Mouse (Mus musculus) neural tube, embryonic 13.5 days (tissue): ENCODE measurements around the gene Macf1. TPM values are rescaled to one million over a fixed set of nuclear protein-coding genes. Genes with fewer than 3 reads are reported as not detected.
"Not testable (repeated sequence)": the region's sequence is repeated elsewhere in the genome, so short reads cannot be mapped to it uniquely, and the experiment has no call there.

ENCODE experiments used
- ATAC-seq: fragments of 200-750 bp; cut with Nextera tagmentation; 2 replicates; pipeline ENCODE4 v1.8.0; 2017; ENCODE audit warnings: low read depth, mild to moderate bottlenecking, moderate TSS enrichment, moderate library complexity
- H3K27ac ChIP-seq: fragments of 300-500 bp; sonication (generic); replicated peaks from 2 replicates; pipeline ENCODE4 v1.5.1; 2015; ENCODE audit warnings: moderate library complexity, mild to moderate bottlenecking, inconsistent platforms
- H3K27me3 ChIP-seq: fragments of 300-500 bp; sonication (generic); 2 replicates; pipeline ENCODE4 v1.6.1; 2015; ENCODE audit warnings: mild to moderate bottlenecking, inconsistent platforms
- H3K36me3 ChIP-seq: fragments of 300-500 bp; sonication (generic); 2 replicates; pipeline ENCODE4 v1.6.1; 2015; ENCODE audit warnings: mild to moderate bottlenecking, inconsistent platforms
- H3K4me1 ChIP-seq: fragments of 300-500 bp; sonication (generic); replicated peaks from 2 replicates; pipeline ENCODE4 v1.6.1; 2015; ENCODE audit warnings: inconsistent platforms
- H3K4me2 ChIP-seq: fragments of 300-500 bp; sonication (generic); 2 replicates; pipeline ENCODE4 v1.6.1; 2015; ENCODE audit warnings: inconsistent platforms, mild to moderate bottlenecking, moderate library complexity
- H3K4me3 ChIP-seq: fragments of 300-500 bp; sonication (generic); 2 replicates; pipeline ENCODE4 v1.5.1; 2015; ENCODE audit warnings: mild to moderate bottlenecking, inconsistent platforms
- H3K9ac ChIP-seq: fragments of 300-500 bp; sonication (generic); 2 replicates; pipeline ENCODE4 v1.6.1; 2015; ENCODE audit warnings: moderate library complexity, mild to moderate bottlenecking, inconsistent platforms
- H3K9me3 ChIP-seq: fragments of 300-500 bp; sonication (generic); 2 replicates; pipeline ENCODE4 v1.6.1; 2016; ENCODE audit warnings: inconsistent platforms
- WGBS: fragments of 180-500 bp; shearing (Covaris S2); methylation state at CpG from one replicate; pipeline ENCODE4 v1.1.7; 2015; 5-methylcytosine and 5-hydroxymethylcytosine counted together
- polyA plus RNA-seq: library from polyadenylated mRNA; unstranded; fragments of >200 nt; fragmentation: Nextera tagmentation; extraction: Ambion mirVana; gene quantifications from 2 replicates; pipeline ENCODE4 v1.2.1, GENCODE M21; 2015

Macf1 gene
- polyA plus RNA-seq, 1 experiment from 2014 or later: 57.7 TPM

DNA sequence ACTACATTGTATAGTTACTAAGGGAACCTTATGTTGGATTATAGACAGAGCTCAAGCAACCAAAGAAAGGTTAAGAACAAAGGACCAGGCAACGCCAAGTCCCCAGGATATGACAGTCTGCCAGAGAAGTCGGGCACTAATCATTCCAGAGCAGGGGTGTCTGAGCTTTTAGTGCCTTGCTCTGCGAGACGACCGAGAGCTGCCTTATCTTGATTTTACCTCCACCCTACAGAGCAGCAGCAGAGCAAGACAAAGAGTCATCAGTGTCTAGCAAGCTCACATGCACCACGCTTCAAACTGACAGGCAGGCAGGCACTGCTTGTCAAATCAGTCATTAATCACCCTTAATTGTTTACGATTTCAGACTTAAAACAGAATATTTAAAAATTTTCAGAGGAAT lies 237.4 kb downstream of the Macf1 start:
- 58% methylated on average over 7 of the region's 7 CpGs for WGBS

DNA sequence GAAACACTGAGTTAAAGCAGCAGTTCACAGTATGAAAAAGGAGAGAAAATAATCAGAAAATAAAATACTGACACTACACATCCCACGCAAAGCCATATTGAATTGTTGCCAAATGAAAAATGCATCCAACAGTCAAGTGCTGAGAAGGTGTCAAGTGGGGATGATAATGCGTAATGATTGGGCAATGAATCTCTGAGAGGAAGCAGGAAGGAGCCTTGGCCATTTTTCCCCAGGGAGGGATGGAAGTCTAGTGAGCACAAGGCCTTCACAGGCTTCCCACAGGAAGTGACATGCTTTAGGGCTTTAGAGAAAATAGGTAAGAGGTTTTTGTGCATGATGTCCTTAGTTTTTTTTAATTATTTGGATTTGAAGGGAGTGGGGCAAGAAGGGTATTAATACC lies 237.9 kb downstream of the Macf1 start:
- peaks cover 76% of the 10 kb centered on the region for H3K36me3 ChIP-seq
- 87% methylated on average over 2 of the region's 2 CpGs for WGBS

More for the DNA sequence above, 237.4 kb downstream of the Macf1 start:
- no peak overlapping the region for H3K9ac ChIP-seq
- no peaks in the 10 kb centered on the region for H3K9me3 ChIP-seq
- no peaks in the 10 kb centered on the region for H3K4me1 ChIP-seq
- peaks cover 77% of the 10 kb centered on the region for H3K36me3 ChIP-seq
- no peak overlapping the region for H3K4me3 ChIP-seq
- no peaks in the 10 kb centered on the region for H3K27me3 ChIP-seq
- ATAC-seq: no peak
- no peak overlapping the region for H3K4me2 ChIP-seq
- H3K27ac ChIP-seq: peak overlapping the region; percentile 46; the same call in 1 of the 2 replicates

DNA sequence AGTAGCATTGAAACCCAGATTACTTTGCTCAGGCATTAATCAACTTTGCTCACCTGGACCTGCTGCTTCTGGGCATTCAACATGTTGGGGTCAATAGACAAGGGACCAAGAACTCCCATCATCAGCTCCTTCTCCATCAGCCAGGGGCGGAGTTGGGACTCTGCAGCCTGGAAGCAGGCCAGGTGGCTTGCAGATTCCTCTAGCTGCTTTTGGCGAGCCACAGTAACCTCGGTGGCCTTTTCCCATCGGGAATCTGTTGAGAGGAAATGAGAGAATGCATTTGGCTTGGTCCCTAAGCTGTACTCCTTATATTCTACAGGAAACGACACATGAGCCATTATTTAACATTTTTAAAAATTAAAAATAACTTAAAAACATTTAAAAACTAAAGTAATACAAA lies 245.7 kb downstream of the Macf1 start:
- H3K9ac ChIP-seq: no peak overlapping the region
- WGBS: 75% methylated on average over 5 of the region's 5 CpGs
- H3K36me3 ChIP-seq: peaks cover 83% of the 10 kb centered on the region
- H3K27ac ChIP-seq: no peak overlapping the region
- H3K4me3 ChIP-seq: no peak overlapping the region
- no peak for ATAC-seq
- no peaks in the 10 kb centered on the region for H3K27me3 ChIP-seq
- no peak overlapping the region for H3K4me2 ChIP-seq
- H3K9me3 ChIP-seq: no peaks in the 10 kb centered on the region
- no peaks in the 10 kb centered on the region for H3K4me1 ChIP-seq

More for the DNA sequence above, 237.9 kb downstream of the Macf1 start:
- H3K4me1 ChIP-seq, H3K27me3 ChIP-seq, H3K4me2 ChIP-seq, H3K9me3 ChIP-seq, H3K4me3 ChIP-seq, H3K27ac ChIP-seq, H3K9ac ChIP-seq, ATAC-seq: not testable (repeated sequence)

DNA sequence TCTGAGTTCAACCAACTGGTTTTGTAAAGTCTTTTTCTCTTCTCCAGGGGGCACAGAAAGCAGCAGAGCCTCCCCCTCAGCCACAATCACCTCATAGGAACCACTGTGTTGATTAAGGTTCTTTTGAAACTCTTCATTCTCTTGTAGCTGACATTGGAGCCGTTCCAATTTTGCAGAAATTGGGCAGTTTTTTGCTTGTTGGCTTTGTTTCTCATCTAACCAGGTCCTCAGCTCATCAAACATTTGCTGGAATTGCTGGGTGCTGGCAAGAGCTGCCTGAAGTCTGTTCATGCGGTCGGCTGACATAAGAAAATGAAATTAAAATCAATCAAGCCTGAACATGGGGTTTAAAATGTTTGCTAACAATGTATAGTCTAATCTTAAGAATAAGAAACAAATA lies 251.0 kb downstream of the Macf1 start:
- WGBS: 94% methylated on average over 3 of the region's 3 CpGs
- no peaks in the 10 kb centered on the region for H3K4me1 ChIP-seq
- H3K4me2 ChIP-seq: no peak overlapping the region
- H3K9me3 ChIP-seq: no peaks in the 10 kb centered on the region
- peaks cover 72% of the 10 kb centered on the region for H3K36me3 ChIP-seq
- H3K4me3 ChIP-seq: no peak overlapping the region
- no peaks in the 10 kb centered on the region for H3K27me3 ChIP-seq
- H3K27ac ChIP-seq: no peak overlapping the region
- ATAC-seq: no peak
- H3K9ac ChIP-seq: no peak overlapping the region

DNA sequence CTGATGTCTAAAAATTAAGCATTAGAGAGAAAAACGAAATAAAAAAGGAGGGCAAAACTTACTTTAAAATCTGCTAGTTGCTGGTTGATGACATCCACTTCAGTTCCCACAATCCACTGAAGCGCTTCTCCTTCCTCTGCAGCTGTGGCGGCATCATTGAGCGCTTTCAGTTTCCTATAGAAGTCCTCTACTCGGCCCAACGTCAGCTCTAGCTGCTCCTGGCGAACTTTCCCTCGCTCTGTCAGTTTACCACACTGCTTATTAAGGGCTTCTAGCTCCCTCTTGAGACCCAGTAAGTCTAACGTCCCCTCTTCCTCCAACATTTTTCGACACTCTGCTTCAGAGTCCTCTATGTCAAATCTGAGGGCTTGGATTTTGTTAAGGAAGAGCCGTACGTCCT lies 252.2 kb downstream of the Macf1 start:
- no peak overlapping the region for H3K4me2 ChIP-seq
- H3K27me3 ChIP-seq: no peaks in the 10 kb centered on the region
- no peak overlapping the region for H3K9ac ChIP-seq
- no peak overlapping the region for H3K4me3 ChIP-seq
- no peaks in the 10 kb centered on the region for H3K4me1 ChIP-seq
- peaks cover 74% of the 10 kb centered on the region for H3K36me3 ChIP-seq
- WGBS: 83% methylated on average over 12 of the region's 12 CpGs
- H3K9me3 ChIP-seq: no peaks in the 10 kb centered on the region
- ATAC-seq: no peak
- H3K27ac ChIP-seq: no peak overlapping the region

- Histone ChIP-seq H3K4me1 (0 out of 2 replicates have a peak, but pooled peaks cover 11% of the 10 kb centered on the region), H3K4me2 (no peak overlapping the region), H3K27ac (no peak overlapping the region), H3K9me3 (no peaks in the 10 kb centered on the region), H3K36me3 (peaks cover 43% of the 10 kb centered on the region), H3K27me3 (no peaks in the 10 kb centered on the region), H3K4me3 (no peak overlapping the region), H3K9ac (no peak overlapping the region)
- no peak for ATAC-seq
- 91% methylated on average over 5 of the region's 5 CpGs for WGBS
These were observed 256.1 kb downstream of the Macf1 start for GRCm38 (mm10) chr4:123427900-123428684.

GRCm38 (mm10) chr4:123427271-123427899 lies 256.8 kb downstream of the Macf1 start:
- Histone ChIP-seq H3K4me1 (peaks cover 17% of the 10 kb centered on the region), H3K4me3 (no peak overlapping the region), H3K9me3 (no peaks in the 10 kb centered on the region), H3K27ac (no peak overlapping the region), H3K9ac (no peak overlapping the region), H3K4me2 (no peak overlapping the region), H3K27me3 (no peaks in the 10 kb centered on the region), H3K36me3 (peaks cover 36% of the 10 kb centered on the region)
- ATAC-seq: no peak
- WGBS: 87% methylated on average over 9 of the region's 9 CpGs

DNA sequence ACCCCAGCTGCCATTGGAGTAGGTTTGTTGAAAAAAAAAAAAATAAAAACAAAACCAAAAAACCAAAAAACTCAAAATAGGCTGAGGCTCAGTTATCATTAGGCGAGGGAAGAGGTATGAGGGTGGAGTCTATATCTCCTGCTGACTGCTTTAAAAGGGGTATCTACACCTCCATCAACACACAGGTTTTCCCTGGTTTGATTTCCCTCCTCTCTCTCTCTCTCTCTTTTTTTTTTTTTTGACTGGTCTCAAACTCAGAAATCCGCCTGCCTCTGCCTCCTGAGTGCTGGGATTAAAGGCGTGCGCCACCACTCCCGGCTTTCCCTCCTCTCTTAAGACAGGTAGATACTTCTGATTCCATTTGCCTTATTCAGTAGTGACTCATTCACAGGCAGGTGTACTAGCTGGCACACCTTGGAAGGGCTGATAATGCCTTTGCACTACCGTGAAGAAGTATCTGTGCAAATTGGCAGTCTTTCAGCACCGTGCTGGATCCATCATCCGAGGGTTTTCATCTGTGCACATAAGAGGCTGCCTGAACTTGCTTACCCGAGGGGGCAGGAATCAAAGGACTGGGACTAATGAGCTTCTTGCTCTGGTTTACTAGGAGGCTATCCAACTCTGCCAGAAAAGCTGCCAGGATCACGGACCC lies 257.6 kb downstream of the Macf1 start:
- Histone ChIP-seq H3K9me3 (no peaks in the 10 kb centered on the region), H3K4me3 (no peak overlapping the region), H3K36me3 (peaks cover 29% of the 10 kb centered on the region), H3K27me3 (no peaks in the 10 kb centered on the region), H3K4me2 (no peak overlapping the region), H3K9ac (no peak overlapping the region), H3K27ac (no peak overlapping the region), H3K4me1 (peaks cover 17% of the 10 kb centered on the region)
- no peak for ATAC-seq
- 92% methylated on average over 10 of the region's 10 CpGs for WGBS

- no peaks in the 10 kb centered on the region for H3K9me3 ChIP-seq
- no peaks in the 10 kb centered on the region for H3K27me3 ChIP-seq
- H3K9ac ChIP-seq: no peak overlapping the region
- peaks cover 21% of the 10 kb centered on the region for H3K36me3 ChIP-seq
- H3K4me2 ChIP-seq: no peak overlapping the region
- no peak for ATAC-seq
- no peak overlapping the region for H3K27ac ChIP-seq
- no peak overlapping the region for H3K4me3 ChIP-seq
- H3K4me1 ChIP-seq: peaks cover 17% of the 10 kb centered on the region
- 77% methylated on average over 1 of the region's 1 CpGs for WGBS
These were observed 258.4 kb downstream of the Macf1 start for GRCm38 (mm10) chr4:123425672-123426272.

- 96% methylated on average over 2 of the region's 2 CpGs for WGBS
- H3K27ac ChIP-seq: no peak overlapping the region
- no peaks in the 10 kb centered on the region for H3K9me3 ChIP-seq
- peaks cover 13% of the 10 kb centered on the region for H3K36me3 ChIP-seq
- no peak overlapping the region for H3K9ac ChIP-seq
- H3K4me3 ChIP-seq: no peak overlapping the region
- ATAC-seq: no peak
- no peaks in the 10 kb centered on the region for H3K27me3 ChIP-seq
- H3K4me2 ChIP-seq: no peak overlapping the region
- H3K4me1 ChIP-seq: peaks cover 17% of the 10 kb centered on the region
These were observed 260.1 kb downstream of the Macf1 start for GRCm38 (mm10) chr4:123424050-123424449.

- 54% methylated on average over 6 of the region's 6 CpGs for WGBS
- Histone ChIP-seq H3K36me3 (peaks cover 7% of the 10 kb centered on the region; the same call in 1 of the 2 replicates), H3K27ac (no peak overlapping the region), H3K27me3 (no peaks in the 10 kb centered on the region), H3K4me2 (no peak overlapping the region), H3K9ac (no peak overlapping the region), H3K4me3 (no peak overlapping the region), H3K4me1 (peaks cover 17% of the 10 kb centered on the region), H3K9me3 (no peaks in the 10 kb centered on the region)
- ATAC-seq: no peak
These were observed 261.3 kb downstream of the Macf1 start for GRCm38 (mm10) chr4:123422828-123423227.

GRCm38 (mm10) chr4:123418032-123418431 lies 266.1 kb downstream of the Macf1 start:
- Histone ChIP-seq H3K4me3 (no peak overlapping the region), H3K9me3 (no peaks in the 10 kb centered on the region), H3K27ac (no peak overlapping the region)

More at GRCm38 (mm10) chr4:123418032-123418431, 266.1 kb downstream of the Macf1 start:
- peaks cover 6% of the 10 kb centered on the region for H3K4me1 ChIP-seq
- WGBS: 94% methylated on average over 3 of the region's 3 CpGs
- no peaks in the 10 kb centered on the region for H3K36me3 ChIP-seq
- ATAC-seq: no peak
- H3K4me2 ChIP-seq: no peak overlapping the region
- no peak overlapping the region for H3K9ac ChIP-seq
- H3K27me3 ChIP-seq: no peaks in the 10 kb centered on the region
